Mouse (Mus musculus) MEL (cell line): ENCODE measurements around the gene Lonp2. TPM values are rescaled to one million over a fixed set of nuclear protein-coding genes. Genes with fewer than 3 reads are reported as not detected.

Source experiments
- DNase-seq: peaks from one replicate; pipeline ENCODE4 v3.0.0; 2011; ENCODE audit warnings: low read depth, low spot score
- H3K27ac ChIP-seq: 2 replicates; pipeline ENCODE4 v1.5.1; 2012; ENCODE audit warnings: low read depth, mild to moderate bottlenecking, control low read depth, low read length, moderate library complexity; ENCODE audit not compliant: control insufficient read depth
- H3K27me3 ChIP-seq, 2 experiments: fragments of 150-350 bp in 1 of 2; sonication (generic) in 1 of 2; 2 replicates each; pipeline ENCODE4 v1.6.1; 2012; ENCODE audit warnings: low read length in 2 of 2, mild to moderate bottlenecking in 2 of 2, improper control_type of control experiment in 1 of 2, moderate library complexity in 1 of 2; ENCODE audit not compliant: insufficient read depth in 2 of 2, control insufficient read depth in 1 of 2
- H3K36me3 ChIP-seq, 2 experiments: 2 replicates each; pipeline ENCODE4 v1.6.1; 2012 to 2014; ENCODE audit warnings: low read length in 2 of 2, improper control_type of control experiment in 1 of 2, inconsistent platforms in 1 of 2, mild to moderate bottlenecking in 1 of 2; ENCODE audit not compliant: insufficient read depth in 2 of 2, control insufficient read depth in 1 of 2
- H3K4me1 ChIP-seq, 2 experiments: fragments of 150-350 bp in 1 of 2; sonication (generic) in 1 of 2; 2 replicates each; pipeline ENCODE4 v1.6.1; 2012; ENCODE audit warnings: low read length in 2 of 2, improper control_type of control experiment in 1 of 2, mild to moderate bottlenecking in 1 of 2; ENCODE audit not compliant: insufficient read depth in 2 of 2, control insufficient read depth in 1 of 2
- H3K4me3 ChIP-seq, 2 experiments: fragments of 150-350 bp in 1 of 2; sonication (generic) in 1 of 2; 2 replicates each; pipeline ENCODE4 v1.5.1; 2012; ENCODE audit warnings: low read depth in 2 of 2, low read length in 2 of 2, mild to moderate bottlenecking in 2 of 2, moderate library complexity in 2 of 2, control low read depth in 1 of 2, improper control_type of control experiment in 1 of 2; ENCODE audit not compliant: control insufficient read depth in 1 of 2, insufficient read depth in 1 of 2
- H3K79me2 ChIP-seq: 2 replicates; pipeline ENCODE4 v1.6.1; 2012; ENCODE audit warnings: mild to moderate bottlenecking, low read length, moderate library complexity; ENCODE audit not compliant: control insufficient read depth, poor library complexity, insufficient read depth
- H3K9ac ChIP-seq: 2 replicates; pipeline ENCODE4 v1.6.1; 2012; ENCODE audit warnings: low read depth, mild to moderate bottlenecking, control low read depth, low read length, moderate library complexity; ENCODE audit not compliant: control insufficient read depth, poor library complexity, severe bottlenecking
- H3K9me3 ChIP-seq: fragments of 150-350 bp; sonication (generic); replicated peaks from 2 replicates; pipeline ENCODE4 v1.6.1; 2012; ENCODE audit warnings: mild to moderate bottlenecking, low read length, improper control_type of control experiment, moderate library complexity; ENCODE audit not compliant: insufficient read depth
- BHLHE40 ChIP-seq: IDR thresholded peaks from 2 replicates; pipeline ENCODE4 v1.6.1; 2012; ENCODE audit warnings: low read depth, mild to moderate bottlenecking, inconsistent platforms, low read length, improper control_type of control experiment, borderline replicate concordance
- CHD1 ChIP-seq: IDR thresholded peaks from 2 replicates; pipeline ENCODE4 v1.6.1; 2012; ENCODE audit warnings: low read depth, mild to moderate bottlenecking, inconsistent platforms, low read length, improper control_type of control experiment
- CHD2 ChIP-seq: IDR thresholded peaks from 2 replicates; pipeline ENCODE4 v1.6.1; 2011; ENCODE audit warnings: low read length, improper control_type of control experiment
- CTCF ChIP-seq, 3 experiments: IDR thresholded peaks in 2 of 3; conservative IDR thresholded peaks in 1 of 3; 2 replicates each; pipeline ENCODE4 v1.5.1; 2011 to 2012; ENCODE audit warnings: low read length in 3 of 3, low read depth in 2 of 3, mild to moderate bottlenecking in 2 of 3, improper control_type of control experiment in 1 of 3, inconsistent platforms in 1 of 3, mixed read lengths in 1 of 3, moderate library complexity in 1 of 3; ENCODE audit not compliant: control insufficient read depth in 1 of 3, insufficient read depth in 1 of 3, poor library complexity in 1 of 3, severe bottlenecking in 1 of 3
- E2F4 ChIP-seq: IDR thresholded peaks from 2 replicates; pipeline ENCODE4 v1.6.1; 2011; ENCODE audit warnings: low read depth, low read length, improper control_type of control experiment, borderline replicate concordance
- ELF1 ChIP-seq: IDR thresholded peaks from 2 replicates; pipeline ENCODE4 v1.6.1; 2014; ENCODE audit warnings: low read depth, mild to moderate bottlenecking, inconsistent platforms, low read length, improper control_type of control experiment, moderate library complexity
- EP300 ChIP-seq, 2 experiments: IDR thresholded peaks; 2 replicates each; pipeline ENCODE4 v1.6.1; 2011; ENCODE audit warnings: improper control_type of control experiment in 2 of 2, low read length in 2 of 2, low read depth in 1 of 2, mild to moderate bottlenecking in 1 of 2
- ETS1 ChIP-seq: IDR thresholded peaks from 2 replicates; pipeline ENCODE4 v1.6.1; 2012; ENCODE audit warnings: low read depth, mild to moderate bottlenecking, inconsistent platforms, low read length, improper control_type of control experiment, moderate library complexity
- GABPA ChIP-seq: IDR thresholded peaks from 2 replicates; pipeline ENCODE4 v1.6.1; 2012; ENCODE audit warnings: low read depth, mild to moderate bottlenecking, inconsistent platforms, low read length, improper control_type of control experiment, moderate library complexity
- GATA1 ChIP-seq: IDR thresholded peaks from 2 replicates; pipeline ENCODE4 v1.6.1; 2011; ENCODE audit warnings: low read depth, low read length, improper control_type of control experiment
- HCFC1 ChIP-seq: IDR thresholded peaks from 2 replicates; pipeline ENCODE4 v1.6.1; 2012; ENCODE audit warnings: low read depth, mild to moderate bottlenecking, inconsistent platforms, low read length, improper control_type of control experiment, moderate library complexity
- JUND ChIP-seq: IDR thresholded peaks from 2 replicates; pipeline ENCODE4 v1.6.1; 2011; ENCODE audit warnings: low read depth, mild to moderate bottlenecking, improper control_type of control experiment, low read length
- KAT2A ChIP-seq: conservative IDR thresholded peaks from 2 replicates; pipeline ENCODE4 v1.6.1; 2012; ENCODE audit warnings: low read depth, low read length, improper control_type of control experiment, inconsistent platforms
- MAX ChIP-seq: IDR thresholded peaks from 2 replicates; pipeline ENCODE4 v1.6.1; 2011; ENCODE audit warnings: low read length, improper control_type of control experiment
- MAZ ChIP-seq: IDR thresholded peaks from 2 replicates; pipeline ENCODE4 v1.6.1; 2012; ENCODE audit warnings: low read depth, mild to moderate bottlenecking, inconsistent platforms, low read length, improper control_type of control experiment
- MEF2A ChIP-seq: IDR thresholded peaks from 2 replicates; pipeline ENCODE4 v1.6.1; 2014; ENCODE audit warnings: low read depth, mild to moderate bottlenecking, inconsistent platforms, low read length, improper control_type of control experiment; ENCODE audit not compliant: poor library complexity, insufficient replicate concordance, severe bottlenecking; ENCODE audit errors: extremely low read depth
- MXI1 ChIP-seq: IDR thresholded peaks from 2 replicates; pipeline ENCODE4 v1.6.1; 2011; ENCODE audit warnings: mild to moderate bottlenecking, low read depth, low read length, improper control_type of control experiment
- MYB ChIP-seq: IDR thresholded peaks from 2 replicates; pipeline ENCODE4 v1.6.1; 2011; ENCODE audit warnings: mild to moderate bottlenecking, low read depth, low read length, improper control_type of control experiment
- MYC ChIP-seq: IDR thresholded peaks from 2 replicates; pipeline ENCODE4 v1.6.1; 2011; ENCODE audit warnings: low read depth, mild to moderate bottlenecking, low read length, improper control_type of control experiment, moderate library complexity
- NELFE ChIP-seq: IDR thresholded peaks from 2 replicates; pipeline ENCODE4 v1.6.1; 2011; ENCODE audit warnings: low read depth, low read length, improper control_type of control experiment
- NRF1 ChIP-seq: IDR thresholded peaks from 2 replicates; pipeline ENCODE4 v1.6.1; 2014; ENCODE audit warnings: low read depth, mild to moderate bottlenecking, inconsistent platforms, low read length, improper control_type of control experiment, moderate library complexity; ENCODE audit not compliant: poor library complexity, insufficient read depth, severe bottlenecking
- POLR2A ChIP-seq, 2 experiments: IDR thresholded peaks; 2 replicates each; pipeline ENCODE4 v1.6.1; 2011 to 2012; ENCODE audit warnings: low read length in 2 of 2, mild to moderate bottlenecking in 2 of 2, control low read depth in 1 of 2, improper control_type of control experiment in 1 of 2, low read depth in 1 of 2, moderate library complexity in 1 of 2; ENCODE audit not compliant: control insufficient read depth in 1 of 2, insufficient read depth in 1 of 2, poor library complexity in 1 of 2
- POLR2AphosphoS2 ChIP-seq: IDR thresholded peaks from 2 replicates; pipeline ENCODE4 v1.6.1; 2011; ENCODE audit warnings: low read length, improper control_type of control experiment
- POLR2AphosphoS5 ChIP-seq: IDR thresholded peaks from 2 replicates; pipeline ENCODE4 v1.6.1; 2012; ENCODE audit warnings: low read depth, borderline replicate concordance, mild to moderate bottlenecking, inconsistent platforms, low read length, moderate library complexity, mixed read lengths
- RAD21 ChIP-seq: IDR thresholded peaks from 2 replicates; pipeline ENCODE4 v1.6.1; 2011; ENCODE audit warnings: mild to moderate bottlenecking, low read depth, low read length, improper control_type of control experiment
- RCOR1 ChIP-seq: IDR thresholded peaks from 2 replicates; pipeline ENCODE4 v1.6.1; 2012; ENCODE audit warnings: low read depth, mild to moderate bottlenecking, inconsistent platforms, low read length, improper control_type of control experiment
- SIN3A ChIP-seq: IDR thresholded peaks from 2 replicates; pipeline ENCODE4 v1.6.1; 2012; ENCODE audit warnings: low read length, improper control_type of control experiment, inconsistent platforms
- SMC3 ChIP-seq: IDR thresholded peaks from 2 replicates; pipeline ENCODE4 v1.6.1; 2011; ENCODE audit warnings: low read depth, low read length, improper control_type of control experiment
- TAL1 ChIP-seq: IDR thresholded peaks from 2 replicates; pipeline ENCODE4 v1.6.1; 2012; ENCODE audit warnings: mild to moderate bottlenecking, inconsistent platforms, low read length, moderate library complexity, mixed read lengths
- TBP ChIP-seq: IDR thresholded peaks from 2 replicates; pipeline ENCODE4 v1.8.0; 2011; ENCODE audit warnings: low read depth, low read length, improper control_type of control experiment
- TCF12 ChIP-seq: IDR thresholded peaks from 2 replicates; pipeline ENCODE4 v1.6.1; 2014; ENCODE audit warnings: low read depth, mild to moderate bottlenecking, inconsistent platforms, low read length, improper control_type of control experiment, moderate library complexity
- USF1 ChIP-seq: IDR thresholded peaks from 2 replicates; pipeline ENCODE4 v1.6.1; 2014; ENCODE audit warnings: low read depth, mild to moderate bottlenecking, inconsistent platforms, low read length, improper control_type of control experiment, moderate library complexity
- USF2 ChIP-seq, 2 experiments: IDR thresholded peaks; 2 replicates each; pipeline ENCODE4 v1.6.1; 2011 to 2012; ENCODE audit warnings: improper control_type of control experiment in 2 of 2, low read length in 2 of 2, borderline replicate concordance in 1 of 2, inconsistent platforms in 1 of 2, low read depth in 1 of 2, mild to moderate bottlenecking in 1 of 2; ENCODE audit not compliant: insufficient read depth in 1 of 2
- ZC3H11A ChIP-seq: IDR thresholded peaks from 2 replicates; pipeline ENCODE4 v1.6.1; 2012; ENCODE audit warnings: low read depth, mild to moderate bottlenecking, inconsistent platforms, low read length, improper control_type of control experiment
- ZKSCAN1 ChIP-seq: IDR thresholded peaks from 2 replicates; pipeline ENCODE4 v1.6.1; 2012; ENCODE audit warnings: low read depth, mild to moderate bottlenecking, inconsistent platforms, low read length, improper control_type of control experiment, moderate library complexity
- ZNF384 ChIP-seq: IDR thresholded peaks from 2 replicates; pipeline ENCODE4 v1.6.1; 2012; ENCODE audit warnings: low read depth, mild to moderate bottlenecking, inconsistent platforms, low read length, improper control_type of control experiment
- polyA plus RNA-seq, 2 experiments: library from polyadenylated mRNA; stranded (reverse) in 1 of 2; unstranded in 1 of 2; fragments of >175 nt in 1 of 2; fragments of >200 nt in 1 of 2; gene quantifications; 2 replicates each; pipeline versions ENCODE4 v1.2.1 to v1.2.4; 2012; ENCODE audit warnings: low replicate concordance in 2 of 2, low read depth in 1 of 2; ENCODE audit not compliant: insufficient read length in 2 of 2, insufficient read depth in 1 of 2, missing spikeins in 1 of 2
- total RNA-seq: library from RNA; depleted of rRNA; stranded (reverse); fragments of 300-350 nt; gene quantifications from 2 replicates; pipeline ENCODE4 v1.2.3, GENCODE M21; 2012

The Lonp2 gene
- total and polyA plus RNA-seq, 3 experiments = 26.6 to 31.2 TPM; not detected in 1

GRCm38 (mm10) chr8:86720756-86721459, 97.1 kb downstream of the Lonp2 start:
- Histone ChIP-seq H3K36me3 (peaks cover 0 to 4% of the 10 kb centered on the region in 2 experiments; a peak in 1 of 4 replicates), H3K4me1 (no peaks in the 10 kb centered on the region), H3K79me2 (no peaks in the 10 kb centered on the region), H3K27ac (no peak overlapping the region), H3K9me3 (no peaks in the 10 kb centered on the region), H3K27me3 (no peaks in the 10 kb centered on the region), H3K9ac (no peak overlapping the region), H3K4me3 (no peak overlapping the region)
- no peak for DNase-seq
- no peak for TF ChIP-seq NELFE
- no peak for TF ChIP-seq USF2 (IDR thresholded peaks at IDR 0.05; ENCODE audit: borderline replicate concordance in 1 of 2, insufficient read depth in 1 of 2, low read depth in 1 of 2, low read length in 2 of 2)
- TF ChIP-seq EP300 (IDR thresholded peaks at IDR 0.05; ENCODE audit: low read depth in 1 of 2, low read length in 2 of 2) = no peak
- no peak for TF ChIP-seq POLR2AphosphoS5
- no peak for TF ChIP-seq JUND
- TF ChIP-seq CHD2 = no peak
- TF ChIP-seq USF1 = no peak
- TF ChIP-seq NRF1 = no peak
- no peak for TF ChIP-seq CHD1
- TF ChIP-seq RCOR1 = no peak
- no peak for TF ChIP-seq MYB
- TF ChIP-seq MYC = peak; percentile 54; the same call in 1 of the 2 replicates
- no peak for TF ChIP-seq TCF12
- no peak for TF ChIP-seq POLR2A (IDR thresholded peaks at IDR 0.05; ENCODE audit: control insufficient read depth in 1 of 2, insufficient read depth in 1 of 2, low read depth in 1 of 2, low read length in 2 of 2, poor library complexity in 1 of 2)
- no peak for TF ChIP-seq HCFC1
- TF ChIP-seq MAZ = no peak
- TF ChIP-seq SIN3A = no peak
- TF ChIP-seq ZC3H11A = 0 out of 2 replicates have a peak, but pooled peaks have one; percentile 5
- TF ChIP-seq CTCF (IDR thresholded peaks at IDR 0.05 in 2 of 3, conservative IDR thresholded peaks at IDR 0.05 in 1 of 3; ENCODE audit: control insufficient read depth in 1 of 3, insufficient read depth in 1 of 3, low read depth in 2 of 3, low read length in 3 of 3, poor library complexity in 1 of 3, severe bottlenecking in 1 of 3) = peak; percentile 26 to 48 (median 36); a peak in 5 of 6 replicates
- no peak for TF ChIP-seq ZKSCAN1
- TF ChIP-seq ELF1 = no peak
- TF ChIP-seq GABPA = no peak
- TF ChIP-seq POLR2AphosphoS2 = no peak
- TF ChIP-seq ZNF384 = no peak
- TF ChIP-seq TAL1 = no peak
- TF ChIP-seq MXI1 = no peak
- TF ChIP-seq MEF2A = no peak
- TF ChIP-seq RAD21 = peak; percentile 18
- no peak for TF ChIP-seq E2F4
- peak; percentile 47 for TF ChIP-seq SMC3
- TF ChIP-seq MAX = 0 out of 2 replicates have a peak, but pooled peaks have one; percentile 32
- TF ChIP-seq KAT2A = no peak
- TF ChIP-seq GATA1 = 0 out of 2 replicates have a peak, but pooled peaks have one; percentile 6
- no peak for TF ChIP-seq BHLHE40
- no peak for TF ChIP-seq ETS1
- TF ChIP-seq TBP = no peak
